Mouse (Mus musculus): ENCODE results near the gene Nfkbia.

Nfkbia gene

GRCm38 (mm10) chr12:55440416-55440815 is 52.0 kb downstream of the Nfkbia start:
- no peak for TF ChIP-seq NANOG (IDR thresholded peaks at IDR 0.05; ENCODE audit: borderline replicate concordance, low read length)
- no peak for TF ChIP-seq POU5F1 (IDR thresholded peaks at IDR 0.05; ENCODE audit: borderline replicate concordance, low read length)
- no peak for TF ChIP-seq CTCF (conservative IDR thresholded peaks at IDR 0.05; ENCODE audit: low read length)
- no peaks in the 10 kb centered on the region for H3K36me3 ChIP-seq (ENCODE audit: insufficient read depth, low read length)
- no peak overlapping the region for H3K4me3 ChIP-seq (replicated peaks; ENCODE audit: low read length)
- H3K4me1 ChIP-seq (replicated peaks; ENCODE audit: low read depth, low read length): peaks cover 85% of the 10 kb centered on the region
- no peaks in the 10 kb centered on the region for H3K9me3 ChIP-seq (ENCODE audit: low read length)
- H3K27me3 ChIP-seq (ENCODE audit: insufficient read depth, low read length): peaks cover 2% of the 10 kb centered on the region; the same call in 1 of the 2 replicates
